Mouse (Mus musculus) CH12.LX (cell line): ENCODE measurements around the gene Opcml.

Source experiments
- CTCF ChIP-seq, 2 experiments: IDR thresholded peaks in 1 of 2; conservative IDR thresholded peaks in 1 of 2; 2 replicates each; pipeline ENCODE4 v1.5.1; 2011 to 2012; ENCODE audit warnings: low read depth in 2 of 2, low read length in 2 of 2, improper control_type of control experiment in 1 of 2, inconsistent platforms in 1 of 2, mild to moderate bottlenecking in 1 of 2, moderate library complexity in 1 of 2
- JUND ChIP-seq: conservative IDR thresholded peaks from 2 replicates; pipeline ENCODE4 v1.6.1; 2011; ENCODE audit warnings: low read depth, low read length, improper control_type of control experiment

DNA sequence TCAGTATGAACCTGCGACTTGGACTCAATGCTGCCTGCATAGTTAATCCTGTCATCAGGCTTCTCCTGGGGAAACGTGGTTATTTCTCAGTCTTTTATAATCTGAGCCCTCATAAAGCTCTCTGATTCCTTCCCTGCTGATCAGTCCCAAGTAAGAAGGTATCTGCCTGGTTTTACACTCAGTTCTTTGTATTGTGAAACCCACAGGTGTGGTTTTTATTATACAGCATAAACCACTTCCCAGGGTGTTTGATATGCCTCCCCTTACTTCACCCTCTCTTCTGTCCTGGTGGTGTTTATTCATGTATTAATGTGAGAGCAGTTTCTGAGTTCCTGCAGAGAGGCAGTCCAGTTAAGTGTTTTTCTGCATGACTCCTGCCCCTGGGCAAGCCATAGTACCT, 496.9 kb downstream of the Opcml start:
- no peak for TF ChIP-seq CTCF (conservative IDR thresholded peaks at IDR 0.05 in 1 of 2, IDR thresholded peaks at IDR 0.05 in 1 of 2; ENCODE audit: low read depth in 2 of 2, low read length in 2 of 2)
- TF ChIP-seq JUND = no peak
